Mouse (Mus musculus): ENCODE results near the gene Notch3. TPM values are rescaled to one million over a fixed set of nuclear protein-coding genes. Genes with fewer than 3 reads are reported as not detected.

The Notch3 gene
- polyA plus RNA-seq, 1 experiment from 2014 or later = 7.4 TPM

- Histone ChIP-seq H3K4me3 (replicated peaks; ENCODE audit: low read depth, low read length) (peak overlapping the region; percentile 49), H3K36me3 (ENCODE audit: insufficient read depth, low read length) (peaks cover 10% of the 10 kb centered on the region; the same call in 1 of the 2 replicates), H3K9me3 (replicated peaks; ENCODE audit: low read length) (no peaks in the 10 kb centered on the region), H3K4me2 (ENCODE audit: low read length) (peak overlapping the region; percentile 80), H3K27me3 (ENCODE audit: insufficient read depth, low read length) (no peaks in the 10 kb centered on the region), H3K4me1 (replicated peaks; ENCODE audit: insufficient read depth, low read length) (peaks cover 4% of the 10 kb centered on the region), H3K27ac (peak overlapping the region; percentile 55; the same call in 1 of the 2 replicates), H3K9ac (ENCODE audit: low read depth, low read length) (peak overlapping the region; percentile 46)
- 1% methylated on average over 57 of the region's 58 CpGs for WGBS
- peak; percentile 75 for TF ChIP-seq CTCF (IDR thresholded peaks at IDR 0.05; ENCODE audit: low read depth)
- DNase-seq (ENCODE audit: low spot score) (peak; percentile 67), ATAC-seq (replicated peaks; ENCODE audit: low FRiP score, low read depth) (peak; percentile 71)
These were observed 4.4 kb downstream of the Notch3 start for GRCm38 (mm10) chr17:32162112-32162850.

DNA sequence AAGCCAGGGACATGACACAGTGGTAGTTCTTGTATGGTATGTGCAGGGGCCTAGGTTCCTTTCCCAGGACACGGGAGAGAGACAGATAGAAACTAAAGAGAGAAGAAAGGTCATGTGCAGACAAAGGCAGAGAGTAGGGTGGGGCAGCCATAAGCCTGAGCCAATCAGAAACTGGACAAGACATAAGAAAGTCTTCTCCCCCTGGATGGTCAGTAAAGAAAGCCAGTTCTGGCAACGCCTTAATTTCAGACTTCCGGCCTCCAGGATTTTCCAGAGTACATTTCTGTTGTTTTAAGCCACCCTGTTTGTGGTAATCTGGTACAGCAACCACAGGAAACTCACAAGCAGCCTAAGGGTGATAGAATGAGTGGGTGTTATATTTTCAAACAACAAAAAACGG lies 5.8 kb downstream of the Notch3 start:
- peaks cover 4% of the 10 kb centered on the region; the same call in 1 of the 2 replicates for H3K4me1 ChIP-seq (replicated peaks; ENCODE audit: insufficient read depth, low read length)
- H3K27me3 ChIP-seq (ENCODE audit: insufficient read depth, low read length) = no peaks in the 10 kb centered on the region
- TF ChIP-seq CTCF (IDR thresholded peaks at IDR 0.05; ENCODE audit: low read depth) = no peak
- ATAC-seq (replicated peaks; ENCODE audit: low FRiP score, low read depth) (no peak), DNase-seq (ENCODE audit: low spot score) (no peak)
- no peak overlapping the region for H3K4me3 ChIP-seq (replicated peaks; ENCODE audit: low read depth, low read length)
- no peak overlapping the region for H3K4me2 ChIP-seq (ENCODE audit: low read length)
- H3K9me3 ChIP-seq (replicated peaks; ENCODE audit: low read length) = no peaks in the 10 kb centered on the region
- 72% methylated on average over 4 of the region's 4 CpGs for WGBS
- H3K9ac ChIP-seq (ENCODE audit: low read depth, low read length) = no peak overlapping the region
- peaks cover 10% of the 10 kb centered on the region; the same call in 1 of the 2 replicates for H3K36me3 ChIP-seq (ENCODE audit: insufficient read depth, low read length)
- H3K27ac ChIP-seq = no peak overlapping the region

GRCm38 (mm10) chr17:32158841-32159240 lies 7.8 kb downstream of the Notch3 start:
- Histone ChIP-seq H3K36me3 (ENCODE audit: insufficient read depth, low read length) (peaks cover 18% of the 10 kb centered on the region; the same call in 1 of the 2 replicates), H3K9me3 (replicated peaks; ENCODE audit: low read length) (no peaks in the 10 kb centered on the region), H3K4me3 (replicated peaks; ENCODE audit: low read depth, low read length) (no peak overlapping the region), H3K27me3 (ENCODE audit: insufficient read depth, low read length) (no peaks in the 10 kb centered on the region), H3K9ac (ENCODE audit: low read depth, low read length) (no peak overlapping the region), H3K27ac (no peak overlapping the region), H3K4me1 (replicated peaks; ENCODE audit: insufficient read depth, low read length) (no peaks in the 10 kb centered on the region), H3K4me2 (ENCODE audit: low read length) (no peak overlapping the region)
- 85% methylated on average over 13 of the region's 13 CpGs for WGBS
- DNase-seq (ENCODE audit: low spot score) = no peak
- no peak for TF ChIP-seq CTCF (IDR thresholded peaks at IDR 0.05; ENCODE audit: low read depth)
- no peak for ATAC-seq (replicated peaks; ENCODE audit: low FRiP score, low read depth)

DNA sequence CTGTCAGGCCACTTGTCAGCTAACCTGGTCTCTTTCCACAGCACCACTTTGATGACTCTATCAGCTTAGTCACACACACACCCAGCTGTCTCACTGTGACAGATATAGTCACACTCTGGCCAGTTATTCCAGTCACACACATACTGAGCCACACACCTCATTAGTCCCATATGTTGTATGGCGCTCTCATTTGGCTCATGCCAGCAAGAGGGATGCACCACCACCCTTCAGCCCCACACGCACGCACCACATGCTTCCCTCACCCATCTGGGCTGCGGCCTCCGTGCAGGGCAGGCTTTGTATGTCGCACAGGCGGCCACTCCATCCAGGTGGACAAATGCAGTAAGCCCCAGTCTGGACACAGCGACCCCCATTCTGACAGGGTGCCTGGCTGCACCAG lies 19.9 kb downstream of the Notch3 start:
- DNase-seq (ENCODE audit: low spot score) = no peak
- no peak for TF ChIP-seq CTCF (IDR thresholded peaks at IDR 0.05; ENCODE audit: low read depth)

GRCm38 (mm10) chr17:32142907-32143854 lies 23.5 kb downstream of the Notch3 start:
- Histone ChIP-seq H3K9ac (ENCODE audit: low read depth, low read length) (0 out of 2 replicates have a peak overlapping the region, but pooled peaks have one; percentile 27), H3K4me1 (replicated peaks; ENCODE audit: insufficient read depth, low read length) (no peaks in the 10 kb centered on the region), H3K4me2 (ENCODE audit: low read length) (peak overlapping the region; percentile 53), H3K9me3 (replicated peaks; ENCODE audit: low read length) (no peaks in the 10 kb centered on the region), H3K36me3 (ENCODE audit: insufficient read depth, low read length) (peaks cover 17% of the 10 kb centered on the region; the same call in 1 of the 2 replicates), H3K27me3 (ENCODE audit: insufficient read depth, low read length) (no peaks in the 10 kb centered on the region), H3K27ac (no peak overlapping the region), H3K4me3 (replicated peaks; ENCODE audit: low read depth, low read length) (0 out of 2 replicates have a peak overlapping the region, but pooled peaks have one; percentile 6)
- 30% methylated on average over 39 of the region's 39 CpGs for WGBS
- ATAC-seq (replicated peaks; ENCODE audit: low FRiP score, low read depth) (peak; percentile 77), DNase-seq (ENCODE audit: low spot score) (peak; percentile 86)
- peak; percentile 90 for TF ChIP-seq CTCF (IDR thresholded peaks at IDR 0.05; ENCODE audit: low read depth)

More for the DNA sequence above, 19.9 kb downstream of the Notch3 start:
- H3K9ac ChIP-seq (ENCODE audit: low read depth, low read length) = no peak overlapping the region
- WGBS = 93% methylated on average over 8 of the region's 8 CpGs
- H3K27me3 ChIP-seq (ENCODE audit: insufficient read depth, low read length) = no peaks in the 10 kb centered on the region
- no peak for ATAC-seq (replicated peaks; ENCODE audit: low FRiP score, low read depth)
- H3K4me1 ChIP-seq (replicated peaks; ENCODE audit: insufficient read depth, low read length) = no peaks in the 10 kb centered on the region
- H3K4me2 ChIP-seq (ENCODE audit: low read length) = no peak overlapping the region
- H3K27ac ChIP-seq = no peak overlapping the region
- H3K4me3 ChIP-seq (replicated peaks; ENCODE audit: low read depth, low read length) = no peak overlapping the region
- H3K9me3 ChIP-seq (replicated peaks; ENCODE audit: low read length) = no peaks in the 10 kb centered on the region
- H3K36me3 ChIP-seq (ENCODE audit: insufficient read depth, low read length) = peaks cover 18% of the 10 kb centered on the region

GRCm38 (mm10) chr17:32142234-32142633 lies 24.4 kb downstream of the Notch3 start:
- H3K9ac ChIP-seq (ENCODE audit: low read depth, low read length) = no peak overlapping the region
- no peak for ATAC-seq (replicated peaks; ENCODE audit: low FRiP score, low read depth)
- H3K27ac ChIP-seq = no peak overlapping the region
- 93% methylated on average over 1 of the region's 1 CpGs for WGBS
- no peak for TF ChIP-seq CTCF (IDR thresholded peaks at IDR 0.05; ENCODE audit: low read depth)
- no peaks in the 10 kb centered on the region for H3K27me3 ChIP-seq (ENCODE audit: insufficient read depth, low read length)
- H3K4me3 ChIP-seq (replicated peaks; ENCODE audit: low read depth, low read length) = no peak overlapping the region
- H3K9me3 ChIP-seq (replicated peaks; ENCODE audit: low read length) = no peaks in the 10 kb centered on the region
- DNase-seq (ENCODE audit: low spot score) = no peak
- H3K36me3 ChIP-seq (ENCODE audit: insufficient read depth, low read length) = peaks cover 12% of the 10 kb centered on the region; the same call in 1 of the 2 replicates
- H3K4me2 ChIP-seq (ENCODE audit: low read length) = no peak overlapping the region
- no peaks in the 10 kb centered on the region for H3K4me1 ChIP-seq (replicated peaks; ENCODE audit: insufficient read depth, low read length)
